Mouse (Mus musculus): ENCODE measurements around the gene Hnrnph1. TPM values are rescaled to one million over a fixed set of nuclear protein-coding genes. Genes with fewer than 3 reads are reported as not detected.

The Hnrnph1 gene
- total and polyA plus RNA-seq, 3 experiments: 56.3 to 114 (median 110) TPM

DNA sequence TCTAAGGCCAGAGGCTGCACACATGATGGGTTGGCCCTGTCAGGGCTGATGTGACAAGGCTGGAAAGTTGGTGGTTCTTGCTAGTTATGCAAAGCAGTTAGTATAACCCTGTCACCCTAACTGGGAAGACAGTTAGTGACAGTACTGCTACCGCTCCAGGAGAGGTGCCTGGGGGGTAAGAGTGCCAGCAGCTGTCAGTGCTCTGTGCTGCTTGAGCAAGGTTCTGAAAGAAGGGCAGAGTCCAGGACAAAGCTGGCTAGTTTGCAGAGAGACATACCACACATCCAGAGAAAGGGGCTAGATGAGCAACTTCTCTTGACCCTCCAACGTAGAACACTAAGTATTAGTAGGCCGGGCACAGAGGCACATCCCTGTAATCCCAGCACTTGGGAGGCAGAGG, 25.7 kb downstream of the Hnrnph1 start:
- H3K27ac ChIP-seq: no peak overlapping the region
- WGBS: 85% methylated on average over 3 of the region's 3 CpGs
- peaks cover 2% of the 10 kb centered on the region; the same call in 1 of the 2 replicates for H3K4me1 ChIP-seq (ENCODE audit: control insufficient read depth, insufficient read depth, low read length)

DNA sequence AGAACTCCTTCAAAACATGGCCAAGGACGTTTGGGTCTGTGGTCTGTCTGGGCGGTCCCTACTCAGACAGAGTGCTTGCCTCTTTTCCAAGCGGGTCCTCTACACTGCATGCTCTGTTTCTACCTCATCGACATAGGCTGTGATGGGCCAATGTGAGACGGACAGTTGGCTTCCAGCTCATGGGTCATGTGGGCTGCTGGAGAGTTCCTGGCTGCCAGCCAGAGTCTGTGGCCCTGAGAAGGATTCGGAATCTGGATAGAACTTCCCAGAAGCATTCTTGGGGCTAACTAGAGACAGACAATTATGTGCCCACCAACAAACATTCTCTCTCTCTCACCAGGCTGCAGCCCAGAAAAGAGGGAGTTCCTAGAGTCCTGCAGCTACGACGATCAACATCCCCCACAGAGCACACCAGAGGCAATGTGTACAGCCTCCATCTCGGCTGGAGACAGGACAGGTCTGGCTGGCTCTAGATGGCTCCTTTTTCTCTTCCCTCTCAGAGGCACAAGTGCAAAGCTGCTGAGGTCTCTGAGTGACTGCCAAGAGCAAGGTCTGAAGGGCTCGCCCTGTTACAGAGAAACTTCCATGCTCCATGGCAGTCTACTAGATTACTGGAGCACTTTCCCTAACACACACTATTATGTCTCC, 26.7 kb downstream of the Hnrnph1 start:
- Histone ChIP-seq H3K4me1 (ENCODE audit: control insufficient read depth, insufficient read depth, low read length) (peaks cover 2% of the 10 kb centered on the region; the same call in 1 of the 2 replicates), H3K27me3 (ENCODE audit: control insufficient read depth, insufficient read depth, low read length) (no peaks in the 10 kb centered on the region), H3K9ac (ENCODE audit: low read depth, low read length) (no peak overlapping the region), H3K79me2 (replicated peaks; ENCODE audit: control insufficient read depth, insufficient read depth, low read length) (no peaks in the 10 kb centered on the region), H3K27ac (peak overlapping the region; percentile 20; the same call in 1 of the 2 replicates), H3K4me3 (no peak overlapping the region), H3K36me3 (ENCODE audit: control insufficient read depth, insufficient read depth, low read length) (peaks cover 2% of the 10 kb centered on the region; the same call in 1 of the 2 replicates)
- intact Hi-C loops (cut with DNase I): no loop called here
- no peak for TF ChIP-seq CTCF (IDR thresholded peaks at IDR 0.05)
- no peak for TF ChIP-seq POLR2A (IDR thresholded peaks at IDR 0.05; ENCODE audit: insufficient read depth, low read depth, low read length)
- TF ChIP-seq EP300 (IDR thresholded peaks at IDR 0.05; ENCODE audit: insufficient read depth, low read depth, low read length): no peak
- peak; percentile 53 to 55 for DNase-seq
- 48% methylated on average over 10 of the region's 10 CpGs for WGBS

More for the DNA sequence above, 25.7 kb downstream of the Hnrnph1 start:
- intact Hi-C loops (cut with DNase I): no loop called here
- no peak overlapping the region for H3K4me3 ChIP-seq
- H3K9ac ChIP-seq (ENCODE audit: low read depth, low read length): no peak overlapping the region
- no peaks in the 10 kb centered on the region for H3K27me3 ChIP-seq (ENCODE audit: control insufficient read depth, insufficient read depth, low read length)
- DNase-seq: no peak
- TF ChIP-seq CTCF (IDR thresholded peaks at IDR 0.05) (no peak), EP300 (IDR thresholded peaks at IDR 0.05; ENCODE audit: insufficient read depth, low read depth, low read length) (no peak), POLR2A (IDR thresholded peaks at IDR 0.05; ENCODE audit: insufficient read depth, low read depth, low read length) (no peak)
- H3K36me3 ChIP-seq (ENCODE audit: control insufficient read depth, insufficient read depth, low read length): peaks cover 2% of the 10 kb centered on the region; the same call in 1 of the 2 replicates
- H3K79me2 ChIP-seq (replicated peaks; ENCODE audit: control insufficient read depth, insufficient read depth, low read length): no peaks in the 10 kb centered on the region

DNA sequence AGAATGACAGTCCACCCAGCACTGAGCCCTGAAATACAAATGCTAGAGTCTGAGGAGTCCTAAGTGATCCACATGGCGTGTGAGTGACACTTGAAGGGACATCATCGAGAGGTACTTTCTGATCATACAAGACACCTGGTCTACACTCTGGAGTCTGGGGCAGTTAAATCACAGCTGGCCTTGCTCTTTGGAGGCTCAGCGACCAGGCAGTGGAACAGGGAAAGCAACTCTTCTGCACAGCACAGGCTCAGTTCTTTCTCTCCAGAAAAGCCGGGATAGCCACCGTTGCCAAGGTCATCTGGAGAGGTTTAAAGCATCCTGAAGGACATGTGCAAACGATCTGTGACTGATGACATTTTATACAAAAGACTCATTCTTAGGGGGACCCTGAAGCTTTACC, 30.4 kb downstream of the Hnrnph1 start:
- Histone ChIP-seq H3K9ac (ENCODE audit: low read depth, low read length) (no peak overlapping the region), H3K27ac (no peak overlapping the region), H3K27me3 (ENCODE audit: control insufficient read depth, insufficient read depth, low read length) (no peaks in the 10 kb centered on the region), H3K4me1 (ENCODE audit: control insufficient read depth, insufficient read depth, low read length) (peaks cover 2% of the 10 kb centered on the region; the same call in 1 of the 2 replicates), H3K79me2 (replicated peaks; ENCODE audit: control insufficient read depth, insufficient read depth, low read length) (no peaks in the 10 kb centered on the region), H3K4me3 (no peak overlapping the region), H3K36me3 (ENCODE audit: control insufficient read depth, insufficient read depth, low read length) (peaks cover 2% of the 10 kb centered on the region; the same call in 1 of the 2 replicates)
- intact Hi-C loops (cut with DNase I): no loop called here
- TF ChIP-seq CTCF (IDR thresholded peaks at IDR 0.05) (no peak), POLR2A (IDR thresholded peaks at IDR 0.05; ENCODE audit: insufficient read depth, low read depth, low read length) (no peak), EP300 (IDR thresholded peaks at IDR 0.05; ENCODE audit: insufficient read depth, low read depth, low read length) (no peak)
- DNase-seq: no peak
- 67% methylated on average over 6 of the region's 6 CpGs for WGBS

DNA sequence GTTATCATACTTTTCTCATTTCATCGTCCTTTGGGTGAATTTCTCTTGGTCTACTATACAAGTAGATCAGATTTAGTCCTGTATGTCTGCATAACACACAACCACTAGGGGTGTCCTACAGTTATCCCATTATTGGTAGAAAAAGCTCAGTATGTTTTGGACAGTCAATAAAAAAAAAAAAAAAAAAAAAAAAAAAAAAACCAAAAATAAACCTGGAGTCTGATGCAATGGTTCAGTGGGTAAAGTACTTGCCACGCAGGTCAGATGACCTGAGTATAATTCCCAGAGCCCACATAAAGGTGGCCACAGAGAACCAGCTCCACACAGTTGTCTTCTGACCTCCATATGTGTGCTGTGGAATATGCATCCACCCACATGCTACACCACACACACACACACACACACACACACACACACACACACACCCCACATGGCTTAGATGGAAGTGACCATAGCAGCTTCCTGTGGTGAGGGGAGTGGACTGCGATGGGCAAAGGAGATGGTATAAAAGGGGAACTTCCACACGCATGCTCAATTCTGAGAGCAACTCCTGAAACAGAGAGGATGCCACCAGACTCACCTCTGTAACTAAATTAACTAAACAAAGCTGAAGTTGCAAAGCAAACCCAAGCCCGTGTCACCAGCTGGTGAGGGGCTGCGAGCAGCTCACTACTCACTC, 38.9 kb downstream of the Hnrnph1 start:
- TF ChIP-seq POLR2A (IDR thresholded peaks at IDR 0.05; ENCODE audit: insufficient read depth, low read depth, low read length) (no peak), EP300 (IDR thresholded peaks at IDR 0.05; ENCODE audit: insufficient read depth, low read depth, low read length) (no peak), CTCF (IDR thresholded peaks at IDR 0.05) (no peak)
- H3K27me3 ChIP-seq (ENCODE audit: control insufficient read depth, insufficient read depth, low read length): no peaks in the 10 kb centered on the region
- no peak overlapping the region for H3K27ac ChIP-seq
- intact Hi-C loops (cut with DNase I): no loop called here
- H3K79me2 ChIP-seq (replicated peaks; ENCODE audit: control insufficient read depth, insufficient read depth, low read length): no peaks in the 10 kb centered on the region
- H3K36me3 ChIP-seq (ENCODE audit: control insufficient read depth, insufficient read depth, low read length): no peaks in the 10 kb centered on the region
- 88% methylated on average over 6 of the region's 6 CpGs for WGBS
- no peak for DNase-seq
- H3K9ac ChIP-seq (ENCODE audit: low read depth, low read length): no peak overlapping the region
- no peaks in the 10 kb centered on the region for H3K4me1 ChIP-seq (ENCODE audit: control insufficient read depth, insufficient read depth, low read length)
- H3K4me3 ChIP-seq: no peak overlapping the region

DNA sequence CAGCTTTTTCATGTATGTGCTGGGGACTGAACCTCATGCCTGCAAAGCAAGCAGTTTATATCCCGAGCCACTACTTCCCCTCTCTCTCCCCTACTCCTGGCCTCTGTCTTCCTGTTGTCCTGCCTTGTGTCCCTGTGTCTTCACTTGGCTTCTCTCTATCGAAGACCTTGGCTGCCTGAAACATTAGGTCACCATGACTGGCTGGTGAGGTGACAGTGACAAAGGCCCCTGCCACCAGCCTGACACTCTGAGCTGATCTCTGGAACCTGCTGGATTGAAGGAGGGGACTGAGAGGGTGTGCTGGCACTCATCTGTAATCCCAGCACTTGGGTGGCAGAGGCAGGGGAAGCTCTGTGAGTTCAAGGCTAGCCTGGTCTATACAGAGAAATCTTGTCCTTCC, 41.1 kb downstream of the Hnrnph1 start:
- no peaks in the 10 kb centered on the region for H3K4me1 ChIP-seq (ENCODE audit: control insufficient read depth, insufficient read depth, low read length)
- DNase-seq: no peak
- WGBS: 41% methylated on average over 2 of the region's 2 CpGs
- intact Hi-C loops (cut with DNase I): no loop called here
- H3K4me3 ChIP-seq: no peak overlapping the region
- H3K36me3 ChIP-seq (ENCODE audit: control insufficient read depth, insufficient read depth, low read length): no peaks in the 10 kb centered on the region
- no peak for TF ChIP-seq POLR2A (IDR thresholded peaks at IDR 0.05; ENCODE audit: insufficient read depth, low read depth, low read length)
- TF ChIP-seq CTCF (IDR thresholded peaks at IDR 0.05): no peak
- no peak for TF ChIP-seq EP300 (IDR thresholded peaks at IDR 0.05; ENCODE audit: insufficient read depth, low read depth, low read length)
- no peak overlapping the region for H3K27ac ChIP-seq
- no peak overlapping the region for H3K9ac ChIP-seq (ENCODE audit: low read depth, low read length)
- H3K27me3 ChIP-seq (ENCODE audit: control insufficient read depth, insufficient read depth, low read length): no peaks in the 10 kb centered on the region
- H3K79me2 ChIP-seq (replicated peaks; ENCODE audit: control insufficient read depth, insufficient read depth, low read length): no peaks in the 10 kb centered on the region

- Histone ChIP-seq H3K4me3 (no peak overlapping the region), H3K27me3 (ENCODE audit: control insufficient read depth, insufficient read depth, low read length) (no peaks in the 10 kb centered on the region), H3K4me1 (ENCODE audit: control insufficient read depth, insufficient read depth, low read length) (no peaks in the 10 kb centered on the region), H3K36me3 (ENCODE audit: control insufficient read depth, insufficient read depth, low read length) (no peaks in the 10 kb centered on the region), H3K79me2 (replicated peaks; ENCODE audit: control insufficient read depth, insufficient read depth, low read length) (no peaks in the 10 kb centered on the region), H3K9ac (ENCODE audit: low read depth, low read length) (no peak overlapping the region), H3K27ac (no peak overlapping the region)
- DNase-seq: no peak
- TF ChIP-seq EP300 (IDR thresholded peaks at IDR 0.05; ENCODE audit: insufficient read depth, low read depth, low read length) (no peak), POLR2A (IDR thresholded peaks at IDR 0.05; ENCODE audit: insufficient read depth, low read depth, low read length) (no peak), CTCF (IDR thresholded peaks at IDR 0.05) (no peak)
- 75% methylated on average over 5 of the region's 5 CpGs for WGBS
- intact Hi-C loops (cut with DNase I): no loop called here
Observed at GRCm38 (mm10) chr11:50421461-50421860, 44.7 kb downstream of the Hnrnph1 start.

Measured in heart, adult 2 months (tissue).